Mouse (Mus musculus): ENCODE measurements at regions not wholly inside any gene's neighbourhood (a gene's known extent, or its start where the extent isn't known, plus 50 kb on each side); places are given as distances from the start of the nearest gene placed in this dataset.

GRCm38 (mm10) chr12:24383016-24383415 is 115.1 kb upstream of the Taf1b start:
- Histone ChIP-seq H3ac (ENCODE audit: control insufficient read depth, insufficient read length, low read depth) (no peak overlapping the region), H3K79me3 (ENCODE audit: low read depth) (no peaks in the 10 kb centered on the region), H3K36me3 (ENCODE audit: control insufficient read depth, insufficient read depth) (no peaks in the 10 kb centered on the region), H3K4me3 (ENCODE audit: insufficient read depth, poor library complexity, severe bottlenecking) (no peak overlapping the region), H3K79me2 (ENCODE audit: control insufficient read depth, insufficient read depth) (no peaks in the 10 kb centered on the region), H3K27me3 (ENCODE audit: control insufficient read depth, insufficient read depth, insufficient read length) (no peaks in the 10 kb centered on the region)
- TF ChIP-seq MYOG (IDR thresholded peaks at IDR 0.05; ENCODE audit: control insufficient read depth, extremely low read depth, insufficient read length) (no peak), CEBPB (IDR thresholded peaks at IDR 0.05; ENCODE audit: low read depth) (no peak), FOSL1 (IDR thresholded peaks at IDR 0.05; ENCODE audit: insufficient read depth, low read length, poor library complexity, severe bottlenecking) (no peak), USF1 (IDR thresholded peaks at IDR 0.05; ENCODE audit: low read depth) (no peak), MAX (IDR thresholded peaks at IDR 0.05) (no peak), CTCF (IDR thresholded peaks at IDR 0.05; ENCODE audit: control insufficient read depth, insufficient read depth, insufficient read length) (no peak), MYOD1 (IDR thresholded peaks at IDR 0.05; ENCODE audit: control insufficient read depth, insufficient read length, low read depth) (no peak)

- Histone ChIP-seq H3K4me3 (ENCODE audit: insufficient read depth, poor library complexity, severe bottlenecking) (no peak overlapping the region), H3K79me2 (ENCODE audit: control insufficient read depth, insufficient read depth) (no peaks in the 10 kb centered on the region)
- TF ChIP-seq FOSL1 (IDR thresholded peaks at IDR 0.05; ENCODE audit: insufficient read depth, low read length, poor library complexity, severe bottlenecking): no peak
- TF ChIP-seq MYOG (IDR thresholded peaks at IDR 0.05; ENCODE audit: control insufficient read depth, extremely low read depth, insufficient read length): no peak
- peak; percentile 95 for TF ChIP-seq MAX (IDR thresholded peaks at IDR 0.05)
- TF ChIP-seq MYOD1 (IDR thresholded peaks at IDR 0.05; ENCODE audit: control insufficient read depth, insufficient read length, low read depth): no peak
- TF ChIP-seq USF1 (IDR thresholded peaks at IDR 0.05; ENCODE audit: low read depth): no peak
- peak; percentile 22 for TF ChIP-seq CEBPB (IDR thresholded peaks at IDR 0.05; ENCODE audit: low read depth)
- TF ChIP-seq CTCF (IDR thresholded peaks at IDR 0.05; ENCODE audit: control insufficient read depth, insufficient read depth, insufficient read length): no peak
Observed at GRCm38 (mm10) chr12:24424958-24425357, 73.2 kb upstream of the Taf1b start.

More at GRCm38 (mm10) chr12:24424958-24425357, 73.2 kb upstream of the Taf1b start:
- Histone ChIP-seq H3K79me3 (ENCODE audit: low read depth) (no peaks in the 10 kb centered on the region), H3K27me3 (ENCODE audit: control insufficient read depth, insufficient read depth, insufficient read length) (no peaks in the 10 kb centered on the region), H3ac (ENCODE audit: control insufficient read depth, insufficient read length, low read depth) (no peak overlapping the region), H3K36me3 (ENCODE audit: control insufficient read depth, insufficient read depth) (no peaks in the 10 kb centered on the region)
